Mouse (Mus musculus) limb, embryonic 15.5 days (tissue): Measurements from ENCODE around the gene Gm49416. TPM values are rescaled to one million over a fixed set of nuclear protein-coding genes. Genes with fewer than 3 reads are reported as not detected.

Experiments
- ATAC-seq: fragments of 200-750 bp; cut with Nextera tagmentation; 2 replicates; pipeline ENCODE4 v1.8.0; 2017; ENCODE audit warnings: low read depth, moderate TSS enrichment; ENCODE audit not compliant: insufficient number of reproducible peaks, low FRiP score, low TSS enrichment
- H3K27ac ChIP-seq: fragments of 300-500 bp; sonication (generic); 2 replicates; pipeline ENCODE4 v1.5.1; 2015; ENCODE audit warnings: moderate library complexity, mild to moderate bottlenecking, inconsistent platforms
- H3K27me3 ChIP-seq: fragments of 300-500 bp; sonication (generic); 2 replicates; pipeline ENCODE4 v1.6.1; 2015; ENCODE audit warnings: inconsistent platforms
- H3K36me3 ChIP-seq: fragments of 300-500 bp; sonication (generic); 2 replicates; pipeline ENCODE4 v1.6.1; 2015; ENCODE audit warnings: inconsistent platforms
- H3K4me1 ChIP-seq: fragments of 300-500 bp; sonication (generic); 2 replicates; pipeline ENCODE4 v1.6.1; 2015; ENCODE audit warnings: inconsistent platforms
- H3K4me2 ChIP-seq: fragments of 300-500 bp; sonication (generic); 2 replicates; pipeline ENCODE4 v1.6.1; 2015; ENCODE audit warnings: mild to moderate bottlenecking, inconsistent platforms
- H3K4me3 ChIP-seq: fragments of 300-500 bp; sonication (generic); 2 replicates; pipeline ENCODE4 v1.5.1; 2015; ENCODE audit warnings: mild to moderate bottlenecking, inconsistent platforms
- H3K9ac ChIP-seq: fragments of 300-500 bp; sonication (generic); 2 replicates; pipeline ENCODE4 v1.6.1; 2015; ENCODE audit warnings: inconsistent platforms
- H3K9me3 ChIP-seq: fragments of 300-500 bp; sonication (generic); 2 replicates; pipeline ENCODE4 v1.6.1; 2016; ENCODE audit warnings: inconsistent platforms
- WGBS: fragments of 180-500 bp; shearing (Covaris S2); methylation state at CpG from one replicate; pipeline ENCODE4 v1.1.7; 2015; 5-methylcytosine and 5-hydroxymethylcytosine counted together
- polyA plus RNA-seq: library from polyadenylated mRNA; unstranded; fragments of >200 nt; fragmentation: Nextera tagmentation; extraction: Ambion mirVana; gene quantifications from 2 replicates; pipeline ENCODE4 v1.2.1, GENCODE M21; 2015

Gene Gm49416
- polyA plus RNA-seq: not detected in 2 replicates

- Histone ChIP-seq H3K9me3 (no peaks in the 10 kb centered on the region), H3K4me3 (peak within 1 kb of the TSS; percentile 64), H3K36me3 (peaks cover 9% of the 10 kb centered on the region), H3K4me2 (peak within 1 kb of the TSS; percentile 67), H3K4me1 (peaks cover 20% of the 10 kb centered on the region), H3K27me3 (no peaks in the 10 kb centered on the region), H3K27ac (peak within 1 kb of the TSS; percentile 92), H3K9ac (peak within 1 kb of the TSS; percentile 89)
- peak; percentile 92 for ATAC-seq
- WGBS: under 1% methylated on average over 58 of the region's 58 CpGs
Measured at GRCm38 (mm10) chr19:8888511-8889385, at the start of gene Gm49416, which contains the start of gene 1810009A15Rik. TSS of gene Gm49416 (plus strand) at chr19:8888926. TSS of gene 1810009A15Rik (plus strand) at chr19:8888853.

- 59% methylated on average over 11 of the region's 11 CpGs for WGBS
- H3K9me3 ChIP-seq: no peaks in the 10 kb centered on the region
- no peak for ATAC-seq
Measured at GRCm38 (mm10) chr19:8839103-8839907, 49.4 kb upstream of the Gm49416 start, which contains the start of gene Gng3. TSS of gene Gng3 (minus strand) at chr19:8839194.

DNA sequence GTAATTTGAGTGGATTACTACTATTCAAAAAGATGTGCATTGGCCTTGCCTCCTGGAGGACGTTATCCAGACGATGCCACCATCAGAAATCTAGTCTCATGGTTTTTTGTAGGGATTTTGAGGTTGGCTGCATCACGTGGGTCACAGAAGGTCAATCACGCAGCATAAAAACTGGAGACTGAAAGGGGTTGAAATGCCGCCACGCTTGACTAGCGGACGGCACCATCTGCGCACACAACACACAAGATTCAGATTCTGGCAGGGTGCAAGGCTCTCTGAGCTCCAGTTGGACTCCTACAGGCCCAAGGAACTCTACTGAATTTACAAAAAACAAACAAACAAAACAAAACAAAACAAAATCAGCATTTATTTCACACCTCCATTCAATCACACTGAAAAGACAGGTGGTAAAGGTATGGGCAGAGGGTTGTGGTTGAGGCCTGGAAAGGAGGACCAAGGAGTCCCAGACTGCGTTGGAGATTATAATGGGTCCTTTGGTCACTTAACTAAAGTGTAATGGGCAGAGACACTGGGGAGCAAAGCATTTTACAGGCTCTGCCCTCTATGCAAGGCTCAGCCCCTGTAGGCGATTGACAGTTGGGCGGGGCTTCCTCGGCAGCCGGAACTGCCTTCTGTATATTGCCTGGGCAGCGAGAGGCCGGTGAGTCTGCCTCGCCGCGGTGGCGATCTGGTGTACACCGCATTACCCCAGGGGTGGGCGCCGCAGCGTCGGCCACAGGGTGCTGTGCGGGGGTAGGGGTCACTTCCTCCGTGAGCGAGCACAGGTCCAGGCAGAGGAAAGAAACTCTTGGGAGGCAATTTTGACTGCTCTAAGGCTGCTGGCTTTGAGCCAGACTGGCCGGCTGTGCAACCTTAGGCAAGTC lies 48.6 kb upstream of the Gm49416 start:
- 24% methylated on average over 29 of the region's 29 CpGs for WGBS
- ATAC-seq: no peak
- Histone ChIP-seq H3K27me3 (no peaks in the 10 kb centered on the region), H3K4me1 (peaks cover 32% of the 10 kb centered on the region), H3K36me3 (peaks cover 17% of the 10 kb centered on the region), H3K4me3 (peak overlapping the region; percentile 43), H3K9ac (peak overlapping the region; percentile 39; the same call in 1 of the 2 replicates), H3K9me3 (no peaks in the 10 kb centered on the region), H3K4me2 (peak overlapping the region; percentile 61), H3K27ac (no peak overlapping the region)

More at GRCm38 (mm10) chr19:8839103-8839907, 49.4 kb upstream of the Gm49416 start, which contains the start of gene Gng3:
- H3K9ac ChIP-seq: 0 out of 2 replicates have a peak within 1 kb of the TSS, but pooled peaks have one; percentile 64
- peaks cover 23% of the 10 kb centered on the region for H3K36me3 ChIP-seq
- peaks cover 32% of the 10 kb centered on the region for H3K4me1 ChIP-seq
- peak within 1 kb of the TSS; percentile 98 for H3K27ac ChIP-seq
- no peaks in the 10 kb centered on the region for H3K27me3 ChIP-seq
- peak within 1 kb of the TSS; percentile 57 for H3K4me3 ChIP-seq
- peak within 1 kb of the TSS; percentile 80 for H3K4me2 ChIP-seq

GRCm38 (mm10) chr19:8841012-8841411 lies 47.7 kb upstream of the Gm49416 start:
- H3K4me3 ChIP-seq: peak overlapping the region; percentile 43

GRCm38 (mm10) chr19:8842961-8843360 lies 45.8 kb upstream of the Gm49416 start:
- H3K4me3 ChIP-seq: no peak overlapping the region
- no peaks in the 10 kb centered on the region for H3K27me3 ChIP-seq
- no peak overlapping the region for H3K27ac ChIP-seq
- H3K9ac ChIP-seq: no peak overlapping the region
- peaks cover 40% of the 10 kb centered on the region for H3K36me3 ChIP-seq
- H3K9me3 ChIP-seq: no peaks in the 10 kb centered on the region
- ATAC-seq: no peak
- 79% methylated on average over 6 of the region's 6 CpGs for WGBS
- H3K4me2 ChIP-seq: no peak overlapping the region
- H3K4me1 ChIP-seq: peaks cover 32% of the 10 kb centered on the region

More at GRCm38 (mm10) chr19:8841012-8841411, 47.7 kb upstream of the Gm49416 start:
- WGBS: 87% methylated on average over 7 of the region's 7 CpGs
- Histone ChIP-seq H3K9ac (no peak overlapping the region), H3K4me2 (peak overlapping the region; percentile 61), H3K9me3 (no peaks in the 10 kb centered on the region), H3K27me3 (no peaks in the 10 kb centered on the region), H3K27ac (no peak overlapping the region), H3K36me3 (peaks cover 21% of the 10 kb centered on the region), H3K4me1 (peaks cover 32% of the 10 kb centered on the region)
- ATAC-seq: no peak

- peak overlapping the region; percentile 35; the same call in 1 of the 2 replicates for H3K27ac ChIP-seq
- H3K9ac ChIP-seq: no peak overlapping the region
- H3K4me3 ChIP-seq: no peak overlapping the region
- H3K27me3 ChIP-seq: no peaks in the 10 kb centered on the region
- no peak for ATAC-seq
- WGBS: 55% methylated on average over 5 of the region's 5 CpGs
- H3K36me3 ChIP-seq: peaks cover 46% of the 10 kb centered on the region
- H3K4me2 ChIP-seq: no peak overlapping the region
- H3K9me3 ChIP-seq: no peaks in the 10 kb centered on the region
- peaks cover 17% of the 10 kb centered on the region for H3K4me1 ChIP-seq
Measured at GRCm38 (mm10) chr19:8844371-8845129, 44.2 kb upstream of the Gm49416 start.

- no peak overlapping the region for H3K9ac ChIP-seq
- no peak overlapping the region for H3K4me2 ChIP-seq
- H3K4me1 ChIP-seq: peaks cover 16% of the 10 kb centered on the region
- no peak overlapping the region for H3K27ac ChIP-seq
- no peaks in the 10 kb centered on the region for H3K9me3 ChIP-seq
- H3K36me3 ChIP-seq: peaks cover 34% of the 10 kb centered on the region
- ATAC-seq: no peak
- no peak overlapping the region for H3K4me3 ChIP-seq
- 75% methylated on average over 5 of the region's 5 CpGs for WGBS
- H3K27me3 ChIP-seq: no peaks in the 10 kb centered on the region
Measured at GRCm38 (mm10) chr19:8848356-8848755, 40.4 kb upstream of the Gm49416 start.

DNA sequence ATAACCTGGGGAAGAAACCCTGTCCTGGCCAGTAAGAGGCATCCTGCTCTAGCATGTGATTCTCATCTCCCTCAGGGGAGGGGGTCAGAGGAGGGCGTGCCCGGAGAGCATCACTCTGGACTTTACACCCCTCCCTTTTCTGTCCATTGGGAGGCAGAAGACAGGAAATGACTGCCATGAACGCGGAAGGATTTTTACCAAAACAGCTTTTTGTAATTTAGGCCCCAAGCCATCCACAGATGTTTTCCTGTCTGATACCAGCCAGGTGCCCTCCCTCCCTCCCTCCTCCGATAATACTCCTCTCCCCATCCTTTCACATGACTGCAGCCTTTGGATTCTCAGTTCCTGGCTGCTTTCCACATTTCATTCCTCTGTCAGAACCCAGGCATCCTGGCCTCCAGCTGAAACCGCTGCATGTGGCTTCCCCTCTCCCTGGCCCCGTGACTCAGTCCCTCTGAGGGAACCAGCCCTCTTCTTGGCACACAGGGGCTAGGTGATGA lies 38.3 kb upstream of the Gm49416 start, which contains the start of gene Lrrn4cl:
Gene Lrrn4cl (plus strand): TSS at position 367 of the 500 bp plus-strand sequence.
- Histone ChIP-seq H3K9me3 (no peaks in the 10 kb centered on the region), H3K4me1 (peaks cover 16% of the 10 kb centered on the region), H3K27me3 (no peaks in the 10 kb centered on the region), H3K36me3 (peaks cover 31% of the 10 kb centered on the region), H3K4me3 (no peak within 1 kb of the TSS), H3K4me2 (no peak within 1 kb of the TSS), H3K9ac (no peak within 1 kb of the TSS), H3K27ac (peak within 1 kb of the TSS; percentile 65)
- WGBS: 8% methylated on average over 7 of the region's 7 CpGs
- peak; percentile 49; the same call in 1 of the 2 replicates for ATAC-seq

DNA sequence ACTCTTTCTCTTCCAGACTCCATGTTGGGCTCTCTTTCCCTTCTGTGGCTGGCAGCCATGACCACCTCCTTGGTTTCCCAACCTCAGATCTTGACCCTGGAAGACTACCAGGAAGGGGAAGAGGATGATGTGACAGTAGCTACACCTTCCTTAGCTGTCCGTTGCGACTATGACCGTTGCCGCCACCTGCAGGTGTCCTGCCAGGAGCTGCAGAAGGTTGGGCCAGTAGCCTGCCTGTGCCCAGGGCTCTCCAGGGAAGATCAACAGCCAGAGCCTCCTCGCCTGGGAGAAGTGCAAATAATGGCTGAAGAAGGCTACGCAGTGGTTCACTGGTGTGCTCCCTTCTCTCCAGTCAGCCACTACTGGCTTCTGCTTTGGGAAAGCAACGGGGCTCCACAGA lies 37.1 kb upstream of the Gm49416 start:
- no peak for ATAC-seq
- Histone ChIP-seq H3K9ac (no peak overlapping the region), H3K27me3 (no peaks in the 10 kb centered on the region), H3K27ac (no peak overlapping the region), H3K4me2 (no peak overlapping the region), H3K36me3 (peaks cover 19% of the 10 kb centered on the region), H3K4me1 (peaks cover 16% of the 10 kb centered on the region), H3K4me3 (no peak overlapping the region), H3K9me3 (no peaks in the 10 kb centered on the region)
- 52% methylated on average over 7 of the region's 7 CpGs for WGBS

DNA sequence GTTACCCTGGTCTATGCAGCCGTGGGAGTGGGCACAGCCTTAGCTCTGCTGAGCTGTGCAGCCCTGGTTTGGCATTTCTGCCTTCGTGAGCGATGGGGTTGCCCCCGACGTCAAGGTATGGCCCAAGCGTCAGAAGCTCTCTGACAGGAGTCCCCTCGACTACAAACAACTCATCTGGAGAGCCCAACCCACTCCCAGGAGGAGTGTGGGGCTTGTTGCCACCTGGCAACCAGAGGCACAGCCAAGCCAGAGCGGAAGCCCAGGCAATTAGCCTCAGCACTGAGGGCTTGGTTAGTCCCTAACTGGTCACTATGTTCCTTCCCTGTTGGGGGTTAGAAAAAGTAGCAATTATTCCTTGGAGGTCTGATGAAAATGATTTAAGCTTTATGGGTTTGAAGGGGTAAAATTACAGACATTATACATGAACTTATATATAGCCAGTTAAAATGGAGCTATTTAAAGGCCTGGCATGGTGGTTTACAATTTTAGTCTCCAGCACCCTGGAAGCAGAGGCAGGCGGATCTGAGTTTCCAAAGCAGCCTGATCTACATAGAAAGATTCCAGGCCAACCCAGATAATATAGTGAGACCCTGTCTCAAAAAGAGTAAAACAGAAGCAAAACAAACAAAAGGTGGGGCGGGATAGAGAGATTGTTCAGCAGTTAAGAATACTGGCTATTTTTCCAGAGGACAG lies 36.3 kb upstream of the Gm49416 start:
- WGBS: 43% methylated on average over 10 of the region's 10 CpGs
- peaks cover 16% of the 10 kb centered on the region for H3K4me1 ChIP-seq
- no peak overlapping the region for H3K4me3 ChIP-seq
- no peak overlapping the region for H3K9ac ChIP-seq
- H3K27ac ChIP-seq: no peak overlapping the region
- no peaks in the 10 kb centered on the region for H3K9me3 ChIP-seq
- H3K27me3 ChIP-seq: no peaks in the 10 kb centered on the region
- no peak for ATAC-seq
- peaks cover 12% of the 10 kb centered on the region for H3K36me3 ChIP-seq
- H3K4me2 ChIP-seq: no peak overlapping the region
